Mouse (Mus musculus) gastrocnemius, postnatal 14 days (tissue): Measurements from ENCODE around the gene Gm11096. TPM values are rescaled to one million over a fixed set of nuclear protein-coding genes. Genes with fewer than 3 reads are reported as not detected.

ENCODE experiments used
- DNase-seq: peaks from one replicate; pipeline ENCODE4 v3.0.0; 2021; ENCODE audit warnings: mixed read lengths
- intact Hi-C: fragments of 180-260 bp; cut with DNase I; formaldehyde crosslinking; loops from one replicate; pipeline ENCODE4 v1.15.1; 2025; ENCODE audit warnings: low total_unique reads
- total RNA-seq, 2 experiments: library from RNA; stranded (reverse); gene quantifications; 2 replicates each; pipeline ENCODE4 v1.2.3; 2021

The Gm11096 gene
- total RNA-seq, 2 experiments from 2014 or later, result not detected

- intact Hi-C loops, result loop anchor here (10.0 kb wide), 1 partner anchor 307 kb away; no protein-coding TSS in a partner anchor
- no peak for DNase-seq
These were observed 35.9 kb downstream of the Gm11096 start for GRCm38 (mm10) chr17:81477420-81477819.

GRCm38 (mm10) chr17:81479807-81480206, 38.2 kb downstream of the Gm11096 start:
- intact Hi-C loops, result loop anchor here (10.0 kb wide), 1 partner anchor 305 kb away; no protein-coding TSS in a partner anchor
- no peak for DNase-seq

DNA sequence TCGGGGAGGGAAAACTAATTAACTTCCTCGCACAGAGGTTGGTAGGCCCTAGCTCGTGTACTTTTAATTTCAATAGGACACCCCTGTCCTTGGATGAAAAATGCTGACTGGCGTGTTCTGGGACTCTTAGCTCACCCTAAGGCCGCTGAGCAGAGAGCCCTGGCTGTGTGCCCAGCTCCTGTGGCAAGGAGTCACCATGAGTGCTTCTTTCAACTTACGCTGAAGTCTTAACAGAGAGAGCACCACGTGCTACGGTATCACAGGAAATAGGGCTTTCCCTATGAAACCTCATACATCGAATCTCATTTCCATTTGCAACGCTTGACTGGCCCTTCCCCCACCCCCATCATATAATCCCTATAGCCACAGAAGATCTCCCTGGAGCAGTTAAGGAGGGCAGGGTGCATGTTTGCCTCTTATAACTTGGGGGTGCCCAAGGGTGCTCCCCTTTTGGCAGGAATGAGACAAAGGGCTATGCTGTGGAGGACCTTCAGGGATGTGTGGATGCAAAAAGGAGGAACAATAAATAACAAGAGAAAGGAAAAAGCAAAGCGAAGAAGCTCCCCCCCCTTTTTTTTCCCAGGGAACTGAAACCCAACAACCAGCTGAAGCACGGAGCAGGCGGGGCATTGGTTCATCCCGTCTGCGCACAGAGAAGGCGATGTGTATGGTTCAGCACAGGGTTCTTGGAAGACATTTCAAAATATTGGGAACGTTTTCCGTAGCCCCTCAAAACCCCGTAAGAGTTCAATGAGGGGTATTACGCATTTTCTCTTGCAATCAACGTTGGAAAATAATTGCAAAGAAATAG, 39.0 kb downstream of the Gm11096 start:
- DNase-seq, result peak; percentile 68
- intact Hi-C loops, result no loop called here

GRCm38 (mm10) chr17:81481843-81482490, 40.4 kb downstream of the Gm11096 start:
- intact Hi-C loops, result no loop called here
- peak; percentile 71 for DNase-seq

- intact Hi-C loops, result no loop called here
These were observed 44.8 kb downstream of the Gm11096 start for GRCm38 (mm10) chr17:81486388-81486787.

More at GRCm38 (mm10) chr17:81486388-81486787, 44.8 kb downstream of the Gm11096 start:
- no peak for DNase-seq
